Mouse (Mus musculus) heart, adult 2 months (tissue): ENCODE results near the gene Ttc7.

ENCODE experiments used
- CTCF ChIP-seq: fragments of 200-600 bp; IDR thresholded peaks from 2 replicates; pipeline ENCODE4 v1.8.1; 2022; ENCODE audit warnings: antibody characterized with exemption, mild to moderate bottlenecking, moderate library complexity
- EP300 ChIP-seq: fragments of 200-500 bp; IDR thresholded peaks from 2 replicates; pipeline ENCODE4 v1.6.1; 2011; ENCODE audit warnings: low read depth, low read length, control low read depth; ENCODE audit not compliant: insufficient read depth
- POLR2A ChIP-seq: fragments of 200-500 bp; IDR thresholded peaks from 2 replicates; pipeline ENCODE4 v1.6.1; 2011; ENCODE audit warnings: mild to moderate bottlenecking, low read depth, low read length, control low read depth; ENCODE audit not compliant: insufficient read depth

GRCm38 (mm10) chr17:87317271-87317670 lies 34.6 kb downstream of the Ttc7 start:
- TF ChIP-seq POLR2A = no peak
- TF ChIP-seq CTCF = no peak
- no peak for TF ChIP-seq EP300
